Mouse (Mus musculus): ENCODE data around the gene Foxp4. TPM values are rescaled to one million over a fixed set of nuclear protein-coding genes. Genes with fewer than 3 reads are reported as not detected.

Gene Foxp4
- total and polyA plus RNA-seq, 3 experiments: 7.1 to 50.5 TPM; not detected in 1

GRCm38 (mm10) chr17:47925340-47925926, 988 bp upstream of the Foxp4 start:
- H3K4me3 ChIP-seq (ENCODE audit: control insufficient read depth in 1 of 2, insufficient read depth in 1 of 2, low read depth in 2 of 2, low read length in 2 of 2): peak overlapping the region; percentile 65 to 96
- peak overlapping the region; percentile 99 for H3K9ac ChIP-seq (ENCODE audit: control insufficient read depth, low read depth, low read length, poor library complexity, severe bottlenecking)
- TF ChIP-seq MYC (IDR thresholded peaks at IDR 0.05; ENCODE audit: low read depth, low read length): peak; percentile 35; the same call in 1 of the 2 replicates
- peak; percentile 29; the same call in 1 of the 2 replicates for TF ChIP-seq ZNF384 (IDR thresholded peaks at IDR 0.05; ENCODE audit: low read depth, low read length)
- TF ChIP-seq EP300 (IDR thresholded peaks at IDR 0.05; ENCODE audit: low read depth in 1 of 2, low read length in 2 of 2): no peak
- H3K27me3 ChIP-seq (ENCODE audit: control insufficient read depth in 1 of 2, insufficient read depth in 2 of 2, low read length in 2 of 2): no peaks in the 10 kb centered on the region
- 0 out of 4 replicates have a peak, but pooled peaks cover 0 to 3% of the 10 kb centered on the region in 2 experiments for H3K36me3 ChIP-seq (ENCODE audit: control insufficient read depth in 1 of 2, insufficient read depth in 2 of 2, low read length in 2 of 2)
- H3K79me2 ChIP-seq (ENCODE audit: control insufficient read depth, insufficient read depth, low read length, poor library complexity): peaks cover 34% of the 10 kb centered on the region
- H3K27ac ChIP-seq (ENCODE audit: control insufficient read depth, low read depth, low read length): peak overlapping the region; percentile 90
- peak; percentile 56 for DNase-seq (ENCODE audit: low read depth, low spot score)
- H3K4me1 ChIP-seq (ENCODE audit: control insufficient read depth in 1 of 2, insufficient read depth in 2 of 2, low read length in 2 of 2): peaks cover 0 to 11% of the 10 kb centered on the region in 2 experiments; a peak in 1 of 4 replicates
- no peaks in the 10 kb centered on the region for H3K9me3 ChIP-seq (replicated peaks; ENCODE audit: insufficient read depth, low read length)

- TF ChIP-seq MAZ (IDR thresholded peaks at IDR 0.05; ENCODE audit: low read depth, low read length) (peak; percentile 69; the same call in 1 of the 2 replicates), SIN3A (IDR thresholded peaks at IDR 0.05; ENCODE audit: low read length) (no peak), TAL1 (IDR thresholded peaks at IDR 0.05; ENCODE audit: low read length) (no peak), POLR2A (IDR thresholded peaks at IDR 0.05; ENCODE audit: control insufficient read depth in 1 of 2, insufficient read depth in 1 of 2, low read depth in 1 of 2, low read length in 2 of 2, poor library complexity in 1 of 2) (no peak), ZMIZ1 (IDR thresholded peaks at IDR 0.05; ENCODE audit: low read depth, low read length) (no peak)
- Histone ChIP-seq H3K27ac (ENCODE audit: control insufficient read depth, low read depth, low read length) (peak overlapping the region; percentile 86), H3K4me3 (ENCODE audit: control insufficient read depth in 1 of 2, insufficient read depth in 1 of 2, low read depth in 2 of 2, low read length in 2 of 2) (peak overlapping the region; percentile 65 to 96), H3K4me1 (ENCODE audit: control insufficient read depth in 1 of 2, insufficient read depth in 2 of 2, low read length in 2 of 2) (peaks cover 0 to 11% of the 10 kb centered on the region in 2 experiments; a peak in 1 of 4 replicates), H3K9me3 (replicated peaks; ENCODE audit: insufficient read depth, low read length) (no peaks in the 10 kb centered on the region), H3K9ac (ENCODE audit: control insufficient read depth, low read depth, low read length, poor library complexity, severe bottlenecking) (peak overlapping the region; percentile 99), H3K27me3 (ENCODE audit: control insufficient read depth in 1 of 2, insufficient read depth in 2 of 2, low read length in 2 of 2) (no peaks in the 10 kb centered on the region), H3K79me2 (ENCODE audit: control insufficient read depth, insufficient read depth, low read length, poor library complexity) (peaks cover 35% of the 10 kb centered on the region), H3K36me3 (ENCODE audit: control insufficient read depth in 1 of 2, insufficient read depth in 2 of 2, low read length in 2 of 2) (0 out of 4 replicates have a peak, but pooled peaks cover 0 to 3% of the 10 kb centered on the region in 2 experiments)
- peak; percentile 57 for DNase-seq (ENCODE audit: low read depth, low spot score)
Measured at GRCm38 (mm10) chr17:47923678-47924382, 615 bp downstream of the Foxp4 start.

GRCm38 (mm10) chr17:47923011-47923677, 1.3 kb downstream of the Foxp4 start:
- Histone ChIP-seq H3K9ac (ENCODE audit: control insufficient read depth, low read depth, low read length, poor library complexity, severe bottlenecking) (peak overlapping the region; percentile 99), H3K9me3 (replicated peaks; ENCODE audit: insufficient read depth, low read length) (no peaks in the 10 kb centered on the region), H3K79me2 (ENCODE audit: control insufficient read depth, insufficient read depth, low read length, poor library complexity) (peaks cover 35% of the 10 kb centered on the region), H3K27ac (ENCODE audit: control insufficient read depth, low read depth, low read length) (no peak overlapping the region), H3K4me1 (ENCODE audit: control insufficient read depth in 1 of 2, insufficient read depth in 2 of 2, low read length in 2 of 2) (peaks cover 0 to 11% of the 10 kb centered on the region in 2 experiments; a peak in 1 of 4 replicates), H3K4me3 (ENCODE audit: control insufficient read depth in 1 of 2, insufficient read depth in 1 of 2, low read depth in 2 of 2, low read length in 2 of 2) (peak overlapping the region; percentile 65 to 96), H3K27me3 (ENCODE audit: control insufficient read depth in 1 of 2, insufficient read depth in 2 of 2, low read length in 2 of 2) (no peaks in the 10 kb centered on the region), H3K36me3 (ENCODE audit: control insufficient read depth in 1 of 2, insufficient read depth in 2 of 2, low read length in 2 of 2) (0 out of 4 replicates have a peak, but pooled peaks cover 0 to 3% of the 10 kb centered on the region in 2 experiments)
- TF ChIP-seq SMC3 (IDR thresholded peaks at IDR 0.05; ENCODE audit: low read depth, low read length): no peak
- TF ChIP-seq POLR2A (IDR thresholded peaks at IDR 0.05; ENCODE audit: control insufficient read depth in 1 of 2, insufficient read depth in 1 of 2, low read depth in 1 of 2, low read length in 2 of 2, poor library complexity in 1 of 2): no peak
- no peak for TF ChIP-seq SIN3A (IDR thresholded peaks at IDR 0.05; ENCODE audit: low read length)
- TF ChIP-seq GATA1 (IDR thresholded peaks at IDR 0.05; ENCODE audit: low read depth, low read length): 0 out of 2 replicates have a peak, but pooled peaks have one; percentile 10
- TF ChIP-seq USF2 (IDR thresholded peaks at IDR 0.05; ENCODE audit: borderline replicate concordance in 1 of 2, insufficient read depth in 1 of 2, low read depth in 1 of 2, low read length in 2 of 2): no peak
- no peak for DNase-seq (ENCODE audit: low read depth, low spot score)
